Mouse (Mus musculus): Measurements from ENCODE around the gene Dlst. TPM values are rescaled to one million over a fixed set of nuclear protein-coding genes. Genes with fewer than 3 reads are reported as not detected.

Dlst gene
- polyA plus RNA-seq (2012; rRNA removed) = 75.3 and 82.3 TPM in 2 replicates

GRCm38 (mm10) chr12:85110698-85111592 lies at the start of gene Dlst, which contains the start of gene Prox2:
Gene Dlst (plus strand): TSS chr12:85110833.
Gene Prox2 (minus strand): TSS chr12:85110759.

GRCm38 (mm10) chr12:85151002-85151774 lies 40.6 kb downstream of the Dlst start, which contains the start of gene Rps6kl1:
Gene Rps6kl1 (minus strand): TSS chr12:85151264.

GRCm38 (mm10) chr12:85177740-85178239 lies 67.2 kb downstream of the Dlst start, which contains the start of gene Pgf:
Gene Pgf (minus strand): TSS chr12:85177790.

Other genes with a start within 250 kb of the Dlst start
- 0.23 and 0.24 TPM in 2 replicates for gene Ltbp2, start 234.3 kb upstream of the Dlst start, polyA plus RNA-seq (2012; rRNA removed)
- gene Fcf1, start 139.9 kb upstream of the Dlst start, polyA plus RNA-seq (2012; rRNA removed) = 98.4 and 99.3 TPM in 2 replicates
- gene Arel1, start 139.9 kb upstream of the Dlst start, polyA plus RNA-seq (2012; rRNA removed) = 14.9 and 16.6 TPM in 2 replicates
- gene Ylpm1, start 114.5 kb upstream of the Dlst start, polyA plus RNA-seq (2012; rRNA removed) = 9.4 and 10.5 TPM in 2 replicates
- gene Prox2, start 74 bp upstream of the Dlst start, polyA plus RNA-seq (2012; rRNA removed) = 1.2 and 1.5 TPM in 2 replicates
- gene Rps6kl1, start 40.4 kb downstream of the Dlst start, polyA plus RNA-seq (2012; rRNA removed) = 0.25 and 0.36 TPM in 2 replicates
- 0.22 and 0.31 TPM in 2 replicates for gene Pgf, start 67.0 kb downstream of the Dlst start, polyA plus RNA-seq (2012; rRNA removed)
- 45.4 and 47.4 TPM in 2 replicates for gene Eif2b2, start 108.6 kb downstream of the Dlst start, polyA plus RNA-seq (2012; rRNA removed)
- gene Mlh3, start 159.8 kb downstream of the Dlst start, polyA plus RNA-seq (2012; rRNA removed) = 2.0 TPM in 2 replicates
- gene Acyp1, start 177.6 kb downstream of the Dlst start, polyA plus RNA-seq (2012; rRNA removed) = 25.4 and 28.4 TPM in 2 replicates
- 0.03 and 0.05 TPM in 2 replicates for gene Zc2hc1c, start 177.8 kb downstream of the Dlst start, polyA plus RNA-seq (2012; rRNA removed)
- 8.3 and 9.8 TPM in 2 replicates for gene Nek9, start 228.5 kb downstream of the Dlst start, polyA plus RNA-seq (2012; rRNA removed)